Mouse (Mus musculus) intestine, postnatal 0 days (tissue): ENCODE results near the gene Ccdc65. TPM values are rescaled to one million over a fixed set of nuclear protein-coding genes. Genes with fewer than 3 reads are reported as not detected.

ENCODE experiments used
- ATAC-seq: fragments of 200-750 bp; cut with Nextera tagmentation; 2 replicates; pipeline ENCODE4 v1.8.0; 2017; ENCODE audit warnings: mild to moderate bottlenecking, moderate TSS enrichment, moderate library complexity
- H3K27ac ChIP-seq: fragments of 300-500 bp; sonication (generic); 2 replicates; pipeline ENCODE4 v1.5.1; 2014; ENCODE audit warnings: mild to moderate bottlenecking, low read depth, low read length, moderate library complexity
- H3K27me3 ChIP-seq: fragments of 300-500 bp; sonication (generic); replicated peaks from 2 replicates; pipeline ENCODE4 v1.6.1; 2014; ENCODE audit warnings: low read length, mixed read lengths; ENCODE audit not compliant: control insufficient read depth, insufficient read depth
- H3K36me3 ChIP-seq: fragments of 300-500 bp; sonication (generic); 2 replicates; pipeline ENCODE4 v1.6.1; 2014; ENCODE audit warnings: mild to moderate bottlenecking, moderate library complexity; ENCODE audit not compliant: control insufficient read depth, insufficient read depth
- H3K4me1 ChIP-seq: fragments of 300-500 bp; sonication (generic); replicated peaks from 2 replicates; pipeline ENCODE4 v1.6.1; 2014; ENCODE audit warnings: antibody characterized with exemption, low read length, mixed read lengths; ENCODE audit not compliant: control insufficient read depth, insufficient read depth
- H3K4me2 ChIP-seq: fragments of 300-500 bp; sonication (generic); replicated peaks from 2 replicates; pipeline ENCODE4 v1.6.1; 2014; ENCODE audit warnings: low read depth, mild to moderate bottlenecking, moderate library complexity
- H3K4me3 ChIP-seq: fragments of 300-500 bp; sonication (generic); 2 replicates; pipeline ENCODE4 v1.5.1; 2014; ENCODE audit warnings: low read depth, low read length
- H3K9ac ChIP-seq: fragments of 300-500 bp; sonication (generic); 2 replicates; pipeline ENCODE4 v1.6.1; 2014; ENCODE audit warnings: mild to moderate bottlenecking, low read depth, low read length
- H3K9me3 ChIP-seq: fragments of 300-500 bp; sonication (generic); 2 replicates; pipeline ENCODE4 v1.6.1; 2016; ENCODE audit warnings: mixed run types; ENCODE audit not compliant: control insufficient read depth
- CTCF ChIP-seq: sonication (generic); IDR thresholded peaks from 2 replicates; pipeline ENCODE4 v1.5.1; 2016; ENCODE audit warnings: low read depth, mild to moderate bottlenecking, control low read depth, antibody characterized with exemption, moderate library complexity
- WGBS: fragments of 180-500 bp; shearing (Covaris S2); extraction: QIAGEN DNeasy Blood & Tissue Kit; methylation state at CpG from one replicate; pipeline ENCODE4 v1.1.7; 2014; 5-methylcytosine and 5-hydroxymethylcytosine counted together
- polyA plus RNA-seq: library from polyadenylated mRNA; unstranded; fragments of >200 nt; fragmentation: Nextera tagmentation; extraction: Ambion mirVana; gene quantifications from 2 replicates; pipeline ENCODE4 v1.2.1, GENCODE M21; 2015

Gene Ccdc65
- polyA plus RNA-seq: 0.27 and 0.38 TPM in 2 replicates

DNA sequence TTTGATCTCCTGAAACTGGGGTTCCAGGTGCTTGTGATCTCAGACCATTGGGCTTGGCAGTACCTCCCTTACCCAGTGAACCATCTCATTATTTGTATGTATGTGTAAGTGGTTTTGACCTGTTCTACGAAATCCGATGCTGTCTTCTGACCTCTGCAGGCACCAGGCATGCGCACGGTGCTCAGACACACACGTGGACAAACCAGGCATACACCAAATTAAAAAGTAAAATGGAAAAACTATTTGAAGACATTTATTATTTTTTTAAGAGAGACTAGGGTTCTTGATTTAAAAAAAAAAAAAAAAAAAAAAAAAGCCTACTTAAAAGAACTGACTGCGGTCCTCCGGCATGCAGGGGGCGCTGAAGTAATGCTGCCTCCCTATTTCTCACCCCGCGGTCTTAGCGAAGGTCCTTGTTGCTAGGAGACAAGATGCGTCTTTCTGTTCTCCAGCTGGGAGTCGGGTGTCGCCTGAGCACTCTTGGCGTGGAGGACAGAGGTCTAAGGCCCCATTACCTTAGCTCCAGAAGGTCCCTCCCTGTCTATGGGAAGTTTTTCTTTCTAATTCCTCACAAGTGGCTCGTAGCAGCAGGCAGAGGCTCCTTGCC, at the start of gene Ccdc65:
Ccdc65 (plus strand) TSS at position 442 of the 607 bp plus-strand sequence.
- Histone ChIP-seq H3K9me3 (no peaks in the 10 kb centered on the region), H3K27ac (no peak within 1 kb of the TSS), H3K4me2 (peak within 1 kb of the TSS; percentile 58), H3K4me1 (no peaks in the 10 kb centered on the region), H3K9ac (no peak within 1 kb of the TSS), H3K27me3 (peaks cover 2% of the 10 kb centered on the region; the same call in 1 of the 2 replicates), H3K36me3 (no peaks in the 10 kb centered on the region), H3K4me3 (peak within 1 kb of the TSS; percentile 22)
- ATAC-seq: peak; percentile 73
- WGBS: 18% methylated on average over 16 of the region's 16 CpGs
- TF ChIP-seq CTCF: peak; percentile 83

DNA sequence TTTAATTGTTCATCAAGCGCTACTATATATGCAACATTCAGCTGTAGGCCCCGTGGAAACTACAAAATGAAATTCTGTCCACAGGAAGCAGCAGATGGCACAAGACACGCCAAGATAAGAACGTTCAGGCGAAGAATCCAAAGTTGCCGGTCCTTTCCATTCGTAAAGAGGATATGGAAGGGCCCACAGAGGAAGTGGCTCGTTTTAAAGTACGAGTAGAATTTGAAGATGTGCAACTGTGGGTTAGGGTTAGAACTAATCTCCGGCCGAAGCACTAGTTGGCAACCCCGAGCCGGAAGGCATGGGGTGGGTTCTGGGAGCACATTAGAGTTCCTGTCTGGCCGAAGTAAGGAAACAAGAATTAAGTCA, 45.8 kb upstream of the Ccdc65 start:
- under 1% methylated on average over 14 of the region's 14 CpGs for WGBS
- peak overlapping the region; percentile 96 for H3K27ac ChIP-seq
- H3K4me3 ChIP-seq: peak overlapping the region; percentile 69
- H3K4me1 ChIP-seq: no peaks in the 10 kb centered on the region
- H3K36me3 ChIP-seq: peaks cover 14% of the 10 kb centered on the region
- ATAC-seq: peak; percentile 2
- no peaks in the 10 kb centered on the region for H3K27me3 ChIP-seq
- no peaks in the 10 kb centered on the region for H3K9me3 ChIP-seq
- peak overlapping the region; percentile 76 for H3K4me2 ChIP-seq
- H3K9ac ChIP-seq: peak overlapping the region; percentile 86
- TF ChIP-seq CTCF: no peak

DNA sequence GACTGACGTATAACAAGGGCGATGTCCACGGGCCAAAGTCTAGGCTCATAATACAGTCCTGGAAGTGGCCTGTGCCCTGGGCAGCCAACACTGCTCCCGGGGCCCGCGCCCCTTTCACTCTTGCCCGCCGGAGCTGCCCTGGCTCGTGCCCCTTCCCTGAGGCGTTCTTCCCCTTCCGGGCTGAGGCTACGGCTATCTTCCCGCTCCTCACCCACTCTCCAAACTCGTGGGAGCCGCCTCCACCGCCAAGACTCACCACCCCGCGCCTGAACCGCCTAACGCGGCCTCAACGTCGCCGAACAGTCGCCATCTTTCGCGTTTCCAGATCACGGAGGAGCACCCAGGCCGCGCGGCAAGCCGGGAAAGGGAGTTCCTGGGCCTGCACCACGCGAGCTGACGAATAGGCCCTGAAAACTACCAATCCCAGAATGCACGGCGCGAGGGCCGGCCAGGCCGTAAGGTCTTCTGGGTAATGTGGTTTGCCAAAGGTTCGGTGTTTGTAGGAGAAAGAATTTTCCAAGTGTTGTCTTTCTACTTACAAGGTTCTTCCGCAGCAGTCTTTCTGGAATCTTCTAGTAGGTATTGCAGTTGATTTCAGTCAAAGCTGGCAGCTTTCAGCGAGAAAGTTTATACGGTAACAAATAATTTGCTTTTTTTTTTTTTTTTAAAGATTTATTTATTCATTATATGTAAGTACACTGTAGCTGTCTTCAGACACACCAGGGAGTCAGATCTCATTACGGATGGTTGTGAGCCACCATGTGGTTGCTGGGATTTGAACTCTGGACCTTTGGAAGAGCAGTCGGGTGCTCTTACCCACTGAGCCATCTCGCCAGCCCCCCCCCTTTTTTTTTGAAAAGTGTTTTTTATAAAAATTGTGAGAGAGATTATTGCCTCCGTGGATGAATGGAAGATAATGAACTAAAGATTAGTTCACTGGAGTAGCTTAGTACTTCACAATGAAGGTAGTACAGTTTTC, 45.2 kb upstream of the Ccdc65 start, which contains the start of gene Ddx23:
Ddx23 (minus strand) TSS at position 328 of the 979 bp plus-strand sequence.
- peak within 1 kb of the TSS; percentile 86 for H3K9ac ChIP-seq
- H3K36me3 ChIP-seq: peaks cover 8% of the 10 kb centered on the region
- H3K27ac ChIP-seq: peak within 1 kb of the TSS; percentile 96
- TF ChIP-seq CTCF: no peak
- H3K4me2 ChIP-seq: peak within 1 kb of the TSS; percentile 76
- WGBS: 4% methylated on average over 47 of the region's 48 CpGs
- no peaks in the 10 kb centered on the region for H3K4me1 ChIP-seq
- no peaks in the 10 kb centered on the region for H3K9me3 ChIP-seq
- H3K4me3 ChIP-seq: peak within 1 kb of the TSS; percentile 69
- no peaks in the 10 kb centered on the region for H3K27me3 ChIP-seq
- peak; percentile 96 for ATAC-seq

DNA sequence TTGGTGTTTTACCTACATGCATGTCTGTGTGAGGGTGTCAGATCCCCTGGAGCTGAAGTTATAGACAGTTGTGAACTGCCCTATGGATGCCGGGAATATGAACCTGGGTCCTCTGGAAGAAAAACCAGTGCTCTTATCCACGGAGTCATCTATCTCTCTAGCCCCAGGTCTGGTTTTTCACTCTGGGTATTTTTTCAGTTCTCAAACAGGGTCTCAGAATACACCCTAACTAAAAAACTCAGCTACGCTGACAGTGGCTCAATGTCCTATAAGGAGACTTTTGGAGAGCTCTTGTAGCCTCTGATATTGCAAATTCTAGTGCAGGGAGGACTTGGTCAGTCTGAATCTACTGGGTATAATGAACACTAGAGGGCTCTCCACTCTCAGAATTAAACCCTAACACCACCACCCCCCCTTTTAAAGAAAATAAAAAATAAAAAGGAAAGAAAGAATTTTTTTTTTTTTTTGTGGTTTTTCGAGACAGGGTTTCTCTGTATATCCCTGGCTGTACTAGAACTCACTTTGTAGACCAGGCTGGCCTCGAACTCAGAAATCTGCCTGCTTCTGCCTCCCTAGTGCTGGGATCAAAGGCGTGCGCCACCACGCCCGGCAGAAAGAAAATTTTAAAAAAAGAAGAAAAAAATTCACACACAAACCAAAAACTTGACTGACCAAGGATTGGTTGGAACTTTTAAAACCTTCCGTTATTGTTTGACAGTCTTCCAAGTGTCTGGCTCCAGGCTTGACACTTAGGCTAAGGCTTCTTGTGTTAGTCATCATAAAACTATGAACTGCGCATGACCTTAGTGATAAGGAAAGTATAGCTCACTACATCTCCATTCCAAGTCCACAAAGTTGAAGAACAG, 43.7 kb upstream of the Ccdc65 start:
- Histone ChIP-seq H3K27ac (no peak overlapping the region), H3K4me2 (no peak overlapping the region), H3K9ac (no peak overlapping the region), H3K27me3 (no peaks in the 10 kb centered on the region), H3K4me3 (no peak overlapping the region), H3K36me3 (no peaks in the 10 kb centered on the region), H3K9me3 (no peaks in the 10 kb centered on the region), H3K4me1 (no peaks in the 10 kb centered on the region)
- ATAC-seq: no peak
- peak; percentile 69 for TF ChIP-seq CTCF
- 74% methylated on average over 11 of the region's 11 CpGs for WGBS

DNA sequence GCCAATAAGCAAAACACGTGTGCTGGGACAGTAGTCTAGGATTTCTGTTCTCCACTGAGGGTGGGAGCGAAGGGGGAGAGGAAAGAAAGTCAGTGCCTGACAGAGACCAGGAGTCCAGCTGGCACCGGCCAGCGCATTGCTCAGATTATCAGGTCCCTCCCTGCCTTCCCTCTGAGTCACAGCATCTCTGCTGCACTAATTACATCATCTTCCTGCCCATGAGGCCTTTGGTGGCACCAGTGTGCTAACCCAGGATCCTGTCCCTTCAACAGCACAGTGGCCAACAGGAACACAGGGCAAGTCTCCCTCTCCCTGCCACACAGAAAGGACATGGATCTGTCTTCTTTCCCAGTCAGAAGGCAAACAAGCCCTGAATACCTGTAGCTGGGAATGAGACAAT, 35.4 kb upstream of the Ccdc65 start:
- Histone ChIP-seq H3K27me3 (peaks cover 32% of the 10 kb centered on the region), H3K27ac (no peak overlapping the region), H3K4me1 (peaks cover 6% of the 10 kb centered on the region; the same call in 1 of the 2 replicates), H3K36me3 (no peaks in the 10 kb centered on the region), H3K4me2 (no peak overlapping the region), H3K9ac (no peak overlapping the region), H3K9me3 (no peaks in the 10 kb centered on the region), H3K4me3 (no peak overlapping the region)
- TF ChIP-seq CTCF: no peak
- ATAC-seq: no peak
- WGBS: 47% methylated on average over 4 of the region's 4 CpGs
